Mouse (Mus musculus): Measurements from ENCODE around the gene Ptpn1.

DNA sequence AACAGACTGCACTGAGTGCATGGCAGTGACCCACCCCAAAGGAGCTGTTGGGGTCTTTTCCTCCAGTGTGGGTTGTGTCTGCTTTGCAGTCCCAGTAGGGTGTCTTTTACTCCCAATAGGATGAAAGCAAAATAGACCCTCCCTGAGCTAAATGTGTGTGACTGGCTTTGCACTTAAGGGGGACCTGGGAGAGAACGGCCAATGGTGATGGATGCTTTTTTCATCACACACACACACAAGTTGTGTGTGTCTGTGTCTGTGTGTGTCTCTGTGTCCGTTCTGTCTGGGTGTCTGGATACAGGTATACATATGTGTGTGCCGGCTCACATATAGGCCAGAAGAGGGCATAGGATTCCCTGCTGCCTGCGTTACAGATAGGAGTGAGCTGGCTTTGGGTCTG is 9.5 kb downstream of the Ptpn1 start:
- TF ChIP-seq CTCF (IDR thresholded peaks at IDR 0.05; ENCODE audit: control insufficient read depth, insufficient read depth, insufficient read length) (no peak), MAX (IDR thresholded peaks at IDR 0.05) (no peak), USF1 (IDR thresholded peaks at IDR 0.05; ENCODE audit: low read depth) (no peak), MYOD1 (IDR thresholded peaks at IDR 0.05; ENCODE audit: control insufficient read depth, insufficient read length, low read depth) (no peak), MYOG (IDR thresholded peaks at IDR 0.05; ENCODE audit: control insufficient read depth, extremely low read depth, insufficient read length) (no peak), CEBPB (IDR thresholded peaks at IDR 0.05; ENCODE audit: low read depth) (no peak), FOSL1 (IDR thresholded peaks at IDR 0.05; ENCODE audit: insufficient read depth, low read length, poor library complexity, severe bottlenecking) (no peak)
